ENCODE assay signal across 14 mouse cellular contexts in the genomic region with DNA sequence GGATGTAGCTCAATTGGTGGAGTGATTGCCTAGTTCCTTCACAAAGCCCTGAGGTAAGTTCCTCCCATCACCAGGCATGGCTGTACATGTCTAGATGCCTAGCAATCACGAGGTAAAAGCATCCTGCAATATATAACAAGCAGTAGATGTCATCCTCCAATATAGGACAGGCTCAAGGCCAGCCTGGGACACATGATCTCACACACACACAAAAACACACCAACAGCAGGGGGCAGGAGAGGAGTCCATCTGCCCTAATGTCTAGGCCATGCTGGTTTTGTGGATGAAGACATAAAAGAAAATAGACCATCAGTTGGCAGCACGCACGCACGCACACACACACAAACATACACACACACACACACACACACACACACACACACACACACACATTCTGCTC. TPM values are rescaled to one million over a fixed set of nuclear protein-coding genes. Genes with fewer than 3 reads are reported as not detected.
DNase-seq lines count a peak whose midpoint lies in the region; ATAC-seq and TF ChIP-seq lines count a peak whose summit lies in the region.
"Had no signal": no experiment of that assay in that cellular context is flagged by ENCODE, and none has a peak within 500 bp of the region (broad histone marks: within the 10 kb centered on the region; RNA-seq: fewer than 3 reads in every experiment).

No protein-coding gene starts in this region.

- H3K36me3 ChIP-seq in heart, postnatal 0 days (replicated peaks; ENCODE audit: control insufficient read depth, insufficient read depth, low read length) = no peaks in the 10 kb centered on the region
- H3K36me3 ChIP-seq in limb, embryonic 15.5 days = no peaks in the 10 kb centered on the region
- H3K36me3 ChIP-seq in forebrain, embryonic 16.5 days (ENCODE audit: control insufficient read depth, insufficient read depth) = no peaks in the 10 kb centered on the region
- H3K36me3 ChIP-seq: midbrain, embryonic 12.5 days had no signal

- H3K4me3 ChIP-seq in heart, postnatal 0 days (ENCODE audit: low read depth, low read length) = no peak overlapping the region
- no peak overlapping the region for H3K4me3 ChIP-seq in limb, embryonic 15.5 days
- H3K4me3 ChIP-seq in forebrain, embryonic 16.5 days (replicated peaks; ENCODE audit: low read length) = no peak overlapping the region
- H3K4me3 ChIP-seq: midbrain, embryonic 12.5 days had no signal

- no peak overlapping the region for H3K27ac ChIP-seq in heart, postnatal 0 days (ENCODE audit: low read depth)
- H3K27ac ChIP-seq in limb, embryonic 15.5 days = peak overlapping the region; percentile 52; the same call in 1 of the 2 replicates
- no peak overlapping the region for H3K27ac ChIP-seq in forebrain, embryonic 16.5 days (ENCODE audit: low read length)
- H3K27ac ChIP-seq: midbrain, embryonic 12.5 days had no signal

- no peak overlapping the region for H3K9ac ChIP-seq in heart, postnatal 0 days (replicated peaks; ENCODE audit: low read depth, low read length)
- no peak overlapping the region for H3K9ac ChIP-seq in limb, embryonic 15.5 days
- H3K9ac ChIP-seq in forebrain, embryonic 16.5 days (replicated peaks; ENCODE audit: low read depth, low read length) = no peak overlapping the region
- H3K9ac ChIP-seq: midbrain, embryonic 12.5 days had no signal

- H3K4me2 ChIP-seq in heart, postnatal 0 days (ENCODE audit: low read depth, low read length) = no peak overlapping the region
- H3K4me2 ChIP-seq in limb, embryonic 15.5 days = no peak overlapping the region
- no peak overlapping the region for H3K4me2 ChIP-seq in forebrain, embryonic 16.5 days (ENCODE audit: low read length)
- H3K4me2 ChIP-seq: midbrain, embryonic 12.5 days had no signal

- no peak for ATAC-seq in heart, postnatal 0 days (ENCODE audit: insufficient read depth, low read depth)
- no peak for ATAC-seq in limb, embryonic 15.5 days (ENCODE audit: insufficient number of reproducible peaks, low FRiP score, low TSS enrichment, low read depth)
- no peak for ATAC-seq in erythroid progenitor cell, adult 5-6 weeks (replicated peaks; ENCODE audit: low FRiP score, poor library complexity, severe bottlenecking)
- no peak for ATAC-seq in forebrain, embryonic 16.5 days
- ATAC-seq: Patski had no signal

- WGBS in heart, postnatal 0 days = 73% methylated on average over 4 of the region's 4 CpGs
- WGBS in limb, embryonic 15.5 days = 67% methylated on average over 4 of the region's 4 CpGs
- WGBS in forebrain, embryonic 16.5 days = 72% methylated on average over 4 of the region's 4 CpGs

- no peak for DNase-seq in heart, postnatal 0 days (ENCODE audit: low spot score)
- DNase-seq in heart, postnatal 36 days = no peak
- peak; percentile 42 for DNase-seq in 3T3-L1 (ENCODE audit: low read depth, low spot score)
- peak; percentile 66 for DNase-seq in 416B (ENCODE audit: low read depth)
- DNase-seq in urinary bladder, postnatal 36 days (ENCODE audit: low spot score in 2 of 2) = no peak
- DNase-seq: left cerebral cortex, postnatal 4 days; right cerebral cortex, postnatal 4 days had no signal

- intact Hi-C loops in heart, postnatal 36 days (cut with DNase I) = no loop called here

- no peaks in the 10 kb centered on the region for H3K9me3 ChIP-seq in heart, postnatal 0 days (replicated peaks; ENCODE audit: control insufficient read depth, low read length)
- no peaks in the 10 kb centered on the region for H3K9me3 ChIP-seq in limb, embryonic 15.5 days
- H3K9me3 ChIP-seq in forebrain, embryonic 16.5 days (ENCODE audit: control insufficient read depth, low read length) = no peaks in the 10 kb centered on the region
- H3K9me3 ChIP-seq: midbrain, embryonic 12.5 days had no signal

- TF ChIP-seq EP300 in heart, postnatal 0 days (IDR thresholded peaks at IDR 0.05; ENCODE audit: low read depth) = no peak

- H3K27me3 ChIP-seq in heart, postnatal 0 days (ENCODE audit: control insufficient read depth, insufficient read depth, low read length) = 0 out of 2 replicates have a peak, but pooled peaks cover 3% of the 10 kb centered on the region
- peaks cover 17% of the 10 kb centered on the region for H3K27me3 ChIP-seq in limb, embryonic 15.5 days
- H3K27me3 ChIP-seq in forebrain, embryonic 16.5 days (replicated peaks; ENCODE audit: control insufficient read depth, insufficient read depth, low read length) = no peaks in the 10 kb centered on the region

- H3K4me1 ChIP-seq in heart, postnatal 0 days (ENCODE audit: control insufficient read depth, insufficient read depth) = no peaks in the 10 kb centered on the region
- peaks cover 42% of the 10 kb centered on the region for H3K4me1 ChIP-seq in limb, embryonic 15.5 days
- H3K4me1 ChIP-seq in forebrain, embryonic 16.5 days (replicated peaks; ENCODE audit: control insufficient read depth, insufficient read depth, low read length) = peaks cover 5% of the 10 kb centered on the region

- TF ChIP-seq CTCF in heart, postnatal 0 days (IDR thresholded peaks at IDR 0.05; ENCODE audit: low read depth) = peak; percentile 39

RNA-seq across cellular contexts. Expression of a gene that starts 40.9 kb away (rescaled TPM):
- total RNA-seq in heart, postnatal 0 days (2014; rRNA removed; ENCODE audit: low replicate concordance) = not detected in 2 replicates
- polyA plus RNA-seq in heart, postnatal 0 days (2015; fragmentation: Nextera tagmentation; extraction: Ambion mirVana) = not detected in 2 replicates
- not detected for total RNA-seq in heart, postnatal 36 days (2021)
- not detected in 2 replicates for polyA plus RNA-seq in limb, embryonic 15.5 days (2015; fragmentation: Nextera tagmentation; extraction: Ambion mirVana)
- not detected in 2 replicates for total RNA-seq in erythroid progenitor cell, adult 5-6 weeks (2015; ENCODE audit: low replicate concordance)
- not detected in 2 replicates for total RNA-seq in erythroid progenitor cell, adult 5-6 weeks (2017; ENCODE audit: low replicate concordance)
- polyA plus RNA-seq in forebrain, embryonic 16.5 days (2015; fragmentation: Nextera tagmentation; extraction: Ambion mirVana) = 0.19 TPM in 1 of 2 replicates, not detected in the other
- total RNA-seq: left cerebral cortex, postnatal 4 days had no signal
- polyA plus RNA-seq: intestine, embryonic 14.5 days; midbrain, embryonic 12.5 days; neural tube, embryonic 14.5 days; Patski had no signal

RNA-seq across cellular contexts. Expression of a gene that starts 49.3 kb away (rescaled TPM):
- total RNA-seq in heart, postnatal 0 days (2014; rRNA removed; ENCODE audit: low replicate concordance) = 1.9 and 6.3 TPM in 2 replicates
- polyA plus RNA-seq in heart, postnatal 0 days (2015; fragmentation: Nextera tagmentation; extraction: Ambion mirVana) = 0.34 and 1.5 TPM in 2 replicates
- total RNA-seq in heart, postnatal 36 days (2021) = 1 to 10 TPM; 2.1 to 6.0 TPM
- polyA plus RNA-seq in limb, embryonic 15.5 days (2015; fragmentation: Nextera tagmentation; extraction: Ambion mirVana) = 7.0 and 7.9 TPM in 2 replicates
- 1.4 TPM in 1 of 2 replicates, not detected in the other for total RNA-seq in erythroid progenitor cell, adult 5-6 weeks (2015; ENCODE audit: low replicate concordance)
- total RNA-seq in erythroid progenitor cell, adult 5-6 weeks (2017; ENCODE audit: low replicate concordance) = 1.6 TPM in 1 of 2 replicates, not detected in the other
- 21.7 and 24.4 TPM in 2 replicates for polyA plus RNA-seq in forebrain, embryonic 16.5 days (2015; fragmentation: Nextera tagmentation; extraction: Ambion mirVana)

RNA-seq across cellular contexts. Expression of a gene that starts 58.2 kb away (rescaled TPM):
- 27.7 and 47.0 TPM in 2 replicates for total RNA-seq in heart, postnatal 0 days (2014; rRNA removed; ENCODE audit: low replicate concordance)
- 15.4 and 16.4 TPM in 2 replicates for polyA plus RNA-seq in heart, postnatal 0 days (2015; fragmentation: Nextera tagmentation; extraction: Ambion mirVana)
- total RNA-seq in heart, postnatal 36 days (2021) = 10 to 100 TPM; 19.7 to 21.5 TPM
- 20.0 and 23.8 TPM in 2 replicates for polyA plus RNA-seq in limb, embryonic 15.5 days (2015; fragmentation: Nextera tagmentation; extraction: Ambion mirVana)
- total RNA-seq in erythroid progenitor cell, adult 5-6 weeks (2015; ENCODE audit: low replicate concordance) = 1.4 TPM in 1 of 2 replicates, not detected in the other
- 2.2 TPM in 1 of 2 replicates, not detected in the other for total RNA-seq in erythroid progenitor cell, adult 5-6 weeks (2017; ENCODE audit: low replicate concordance)
- polyA plus RNA-seq in forebrain, embryonic 16.5 days (2015; fragmentation: Nextera tagmentation; extraction: Ambion mirVana) = 15.1 and 17.4 TPM in 2 replicates

Comparison
In these comparisons a context has a peak if more than half of its experiments do, and no peak if none do; other contexts are left out.
1. DNase-seq: peak in 3T3-L1 (single experiment) and 416B (single experiment); none in heart, postnatal 0 days (single experiment), heart, postnatal 36 days (0 of 2) and urinary bladder, postnatal 36 days (0 of 2).